Mouse (Mus musculus): ENCODE results near the gene Safb.
A peak's percentile ranks its signal among the peaks of the same experiment; 100 is the strongest.
"Not testable (repeated sequence)": the region's sequence is repeated elsewhere in the genome, so short reads cannot be mapped to it uniquely, and the experiment has no call there.

Safb gene

GRCm38 (mm10) chr17:56611861-56612564 is 27.4 kb downstream of the Safb start:
- peak; percentile 74 for DNase-seq

GRCm38 (mm10) chr17:56612565-56612939 is 27.9 kb downstream of the Safb start:
- DNase-seq, result not testable (repeated sequence)

- peak; percentile 97 for DNase-seq
Observed at GRCm38 (mm10) chr17:56613236-56613844, 28.7 kb downstream of the Safb start, which contains the start of gene Rpl36. Gene Rpl36, plus strand, starts transcription at chr17:56613416.

GRCm38 (mm10) chr17:56613893-56614292 is 29.3 kb downstream of the Safb start:
- peak; percentile 58 for DNase-seq

GRCm38 (mm10) chr17:56614391-56615135 is 29.9 kb downstream of the Safb start:
- peak; percentile 55 for DNase-seq

GRCm38 (mm10) chr17:56615136-56615784 is 30.6 kb downstream of the Safb start:
- DNase-seq, result peak; percentile 47

GRCm38 (mm10) chr17:56615792-56616191 is 31.2 kb downstream of the Safb start:
- DNase-seq, result peak; percentile 37

GRCm38 (mm10) chr17:56616725-56617124 is 32.1 kb downstream of the Safb start:
- DNase-seq, result no peak

GRCm38 (mm10) chr17:56617628-56618027 is 33.0 kb downstream of the Safb start:
- peak; percentile 11 for DNase-seq

- no peak for DNase-seq
Observed at GRCm38 (mm10) chr17:56625495-56625894, 40.9 kb downstream of the Safb start.

- DNase-seq, result peak; percentile 54
Observed at GRCm38 (mm10) chr17:56626260-56626659, 41.6 kb downstream of the Safb start.

- peak; percentile 98 for DNase-seq
Observed at GRCm38 (mm10) chr17:56626754-56627470, 42.3 kb downstream of the Safb start, which contains the start of gene Lonp1. Gene Lonp1, minus strand, starts transcription at chr17:56626887.

- peak; percentile 63 for DNase-seq
Observed at GRCm38 (mm10) chr17:56627530-56628277, 43.1 kb downstream of the Safb start, which contains the start of gene Catsperd. Gene Catsperd, plus strand, starts transcription at chr17:56628143.

- DNase-seq, result not testable (repeated sequence)
Observed at GRCm38 (mm10) chr17:56629800-56630781, 45.5 kb downstream of the Safb start.

- no peak for DNase-seq
Observed at GRCm38 (mm10) chr17:56631807-56632206, 47.2 kb downstream of the Safb start.

GRCm38 (mm10) chr17:56634023-56634422 is 49.4 kb downstream of the Safb start:
- no peak for DNase-seq

GRCm38 (mm10) chr17:56643237-56643636 is 58.6 kb downstream of the Safb start:
- no peak for DNase-seq

GRCm38 (mm10) chr17:56647546-56647945 is 62.9 kb downstream of the Safb start:
- no peak for DNase-seq

- DNase-seq, result no peak
Observed at GRCm38 (mm10) chr17:56651801-56652200, 67.2 kb downstream of the Safb start.

- no peak for DNase-seq
Observed at GRCm38 (mm10) chr17:56654771-56655170, 70.1 kb downstream of the Safb start.
